Mouse (Mus musculus): ENCODE data around the gene Lhfpl5. TPM values are rescaled to one million over a fixed set of nuclear protein-coding genes. Genes with fewer than 3 reads are reported as not detected.

The Lhfpl5 gene
- 1.2 and 1.5 TPM in 2 replicates for polyA plus RNA-seq (2016; fragmentation: Nextera tagmentation; extraction: Ambion mirVana)

DNA sequence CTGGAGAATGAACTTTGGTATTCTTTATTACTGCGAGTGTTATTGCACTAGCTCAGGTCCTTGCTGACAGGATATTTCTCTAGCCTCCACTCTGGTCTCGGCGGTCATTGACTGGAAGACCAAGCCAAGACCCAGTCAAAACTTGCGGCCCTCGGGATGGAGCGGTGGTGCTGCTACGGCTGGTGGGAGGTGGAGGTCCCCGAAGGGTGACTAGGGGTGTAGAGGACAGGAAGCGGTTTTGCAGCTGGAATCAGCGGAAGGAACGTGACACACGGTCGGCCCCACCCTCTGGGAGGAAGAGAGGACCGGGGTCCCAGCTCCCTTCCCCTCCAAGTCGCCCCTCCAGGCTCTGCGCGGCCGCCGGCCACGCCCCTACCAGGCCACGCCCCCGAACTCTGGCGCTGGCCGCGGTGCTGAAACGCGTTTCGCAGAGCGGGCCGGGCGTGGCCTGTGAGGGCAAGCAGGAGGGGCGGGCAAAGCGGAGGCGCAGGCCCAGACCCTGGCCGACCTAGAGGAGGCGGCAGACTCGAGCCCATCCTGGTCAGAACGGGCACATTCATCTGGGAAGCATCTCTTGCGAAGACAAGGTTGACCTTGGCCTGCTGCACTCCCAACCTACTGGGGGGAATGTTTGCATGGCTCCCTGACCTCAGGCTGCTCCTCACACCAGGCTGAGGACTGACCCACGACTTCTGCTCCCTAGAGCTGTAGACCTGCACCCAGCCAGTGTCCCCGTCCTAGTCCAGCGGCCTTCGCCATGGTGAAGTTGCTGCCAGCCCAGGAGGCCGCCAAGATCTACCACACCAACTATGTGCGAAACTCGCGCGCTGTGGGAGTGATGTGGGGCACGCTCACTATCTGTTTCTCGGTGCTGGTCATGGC, at the start of gene Lhfpl5:
Gene Lhfpl5 (plus strand): TSS at position 398 of the 882 bp plus-strand sequence.
- DNase-seq (ENCODE audit: low spot score): peak; percentile 79
- Histone ChIP-seq H3K27ac (replicated peaks) (no peak within 1 kb of the TSS), H3K9me3 (replicated peaks) (no peaks in the 10 kb centered on the region), H3K27me3 (ENCODE audit: low read depth, poor library complexity, severe bottlenecking) (no peaks in the 10 kb centered on the region), H3K4me3 (peak within 1 kb of the TSS; percentile 51), H3K4me1 (peaks cover 14% of the 10 kb centered on the region), H3K36me3 (no peaks in the 10 kb centered on the region)
- 17% methylated on average over 50 of the region's 50 CpGs for WGBS

DNA sequence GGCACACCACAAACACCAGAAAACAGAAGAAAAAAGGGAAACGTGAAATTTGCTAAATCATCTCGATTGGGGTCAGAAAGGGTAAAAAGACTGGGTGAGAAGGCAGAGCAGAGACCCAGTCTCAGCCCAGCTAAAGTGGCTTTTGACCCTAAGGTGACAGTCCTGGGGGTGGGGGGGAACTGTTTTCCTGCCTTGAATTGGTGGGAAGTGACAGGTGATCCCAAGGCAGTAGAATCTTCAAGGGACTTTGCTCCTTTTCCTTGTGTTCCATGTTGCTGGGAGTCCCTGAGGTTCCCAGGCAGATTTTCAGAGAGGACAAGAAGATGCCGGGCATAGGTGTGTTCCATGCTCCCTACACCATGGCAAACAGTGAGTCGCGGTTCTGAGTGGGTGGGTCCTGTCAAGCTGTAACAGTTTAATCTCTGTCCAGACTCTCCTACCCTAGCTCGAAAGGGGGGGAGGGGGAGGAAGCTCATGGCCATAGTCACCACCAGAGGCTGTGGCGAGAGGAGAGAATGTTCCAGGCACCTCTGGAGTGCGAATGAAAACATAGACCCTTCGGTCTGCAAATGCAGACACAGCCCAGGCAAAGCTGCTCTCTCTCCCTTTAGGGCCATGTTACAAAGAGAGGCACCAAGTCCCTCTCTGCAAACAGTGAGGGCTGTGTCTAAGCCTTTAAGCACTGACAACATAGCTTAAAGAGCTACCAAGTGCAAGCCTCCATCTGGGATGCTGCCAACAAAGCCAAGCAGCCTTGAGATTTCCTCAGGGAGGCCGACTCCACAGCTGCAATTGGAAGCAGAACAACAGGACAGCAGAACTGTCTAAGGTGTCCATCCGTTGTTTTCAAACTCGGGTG, 48.0 kb upstream of the Lhfpl5 start:
- Histone ChIP-seq H3K4me1 (peaks cover 33% of the 10 kb centered on the region), H3K27ac (replicated peaks) (no peak overlapping the region), H3K9me3 (replicated peaks) (no peaks in the 10 kb centered on the region), H3K36me3 (no peaks in the 10 kb centered on the region), H3K27me3 (ENCODE audit: low read depth, poor library complexity, severe bottlenecking) (peaks cover 57% of the 10 kb centered on the region), H3K4me3 (no peak overlapping the region)
- 59% methylated on average over 12 of the region's 12 CpGs for WGBS
- no peak for DNase-seq (ENCODE audit: low spot score)

- 11% methylated on average over 6 of the region's 6 CpGs for WGBS
- H3K27me3 ChIP-seq (ENCODE audit: low read depth, poor library complexity, severe bottlenecking): peaks cover 51% of the 10 kb centered on the region
Measured at GRCm38 (mm10) chr17:28528043-28528351, 47.4 kb upstream of the Lhfpl5 start.

DNA sequence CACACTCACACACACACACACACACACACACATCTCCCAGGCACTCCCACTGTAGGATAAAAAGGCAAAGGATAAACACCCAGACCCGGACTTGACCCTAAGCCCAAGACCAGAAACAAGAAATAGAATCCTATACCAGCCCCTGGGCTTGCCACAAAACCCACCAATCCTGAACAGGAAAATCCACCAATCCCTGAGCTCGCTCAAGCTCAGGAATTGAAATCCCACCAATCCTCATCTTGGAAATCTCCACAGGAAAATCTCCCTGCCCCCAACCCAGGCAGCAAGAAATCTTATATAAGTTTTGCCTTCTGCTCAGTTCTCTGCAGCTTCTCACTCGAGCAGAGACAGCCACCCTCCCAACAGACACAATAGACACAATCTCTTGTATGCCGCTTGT, 46.3 kb upstream of the Lhfpl5 start:
- DNase-seq (ENCODE audit: low spot score): no peak
- Histone ChIP-seq H3K27me3 (ENCODE audit: low read depth, poor library complexity, severe bottlenecking) (peaks cover 40% of the 10 kb centered on the region), H3K4me3 (no peak overlapping the region)

More at GRCm38 (mm10) chr17:28528043-28528351, 47.4 kb upstream of the Lhfpl5 start:
- Histone ChIP-seq H3K4me1 (peaks cover 27% of the 10 kb centered on the region), H3K4me3 (no peak overlapping the region), H3K9me3 (replicated peaks) (no peaks in the 10 kb centered on the region), H3K27ac (replicated peaks) (no peak overlapping the region), H3K36me3 (no peaks in the 10 kb centered on the region)
- peak; percentile 82 for DNase-seq (ENCODE audit: low spot score)

DNA sequence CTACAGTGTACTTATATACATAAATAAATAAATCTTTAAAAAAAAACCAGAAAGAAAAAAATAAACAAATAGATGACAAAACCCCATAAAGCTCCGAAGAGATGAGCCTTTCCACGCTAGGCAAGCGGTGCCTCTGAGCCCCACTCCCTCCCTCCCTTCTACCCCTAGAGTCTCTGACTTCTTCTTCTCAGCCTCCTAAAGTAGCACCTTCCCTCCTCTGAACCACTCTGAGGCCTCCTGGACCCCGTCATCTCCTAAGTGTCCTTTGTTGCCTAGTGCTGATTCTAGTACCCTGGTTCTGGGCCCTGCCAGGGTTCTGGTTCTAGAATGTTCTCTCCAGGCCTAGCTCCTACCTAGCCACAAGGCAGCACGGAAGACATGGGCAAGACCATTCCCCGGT, 44.9 kb upstream of the Lhfpl5 start, which contains the start of gene Armc12:
Gene Armc12 (plus strand): TSS at position 301 of the 400 bp plus-strand sequence.
- Histone ChIP-seq H3K27ac (replicated peaks) (no peak within 1 kb of the TSS), H3K36me3 (no peaks in the 10 kb centered on the region), H3K4me1 (peaks cover 15% of the 10 kb centered on the region), H3K9me3 (replicated peaks) (no peaks in the 10 kb centered on the region), H3K4me3 (0 out of 2 replicates have a peak within 1 kb of the TSS, but pooled peaks have one; percentile 35), H3K27me3 (ENCODE audit: low read depth, poor library complexity, severe bottlenecking) (peaks cover 27% of the 10 kb centered on the region)
- WGBS: 91% methylated on average over 6 of the region's 6 CpGs
- DNase-seq (ENCODE audit: low spot score): no peak

More for the DNA sequence above, 46.3 kb upstream of the Lhfpl5 start:
- WGBS: 67% methylated on average over 4 of the region's 4 CpGs
- Histone ChIP-seq H3K27ac (replicated peaks) (no peak overlapping the region), H3K9me3 (replicated peaks) (no peaks in the 10 kb centered on the region), H3K36me3 (no peaks in the 10 kb centered on the region), H3K4me1 (peaks cover 16% of the 10 kb centered on the region)

GRCm38 (mm10) chr17:28531946-28532345, 43.5 kb upstream of the Lhfpl5 start:
- Histone ChIP-seq H3K4me1 (peaks cover 15% of the 10 kb centered on the region), H3K27me3 (ENCODE audit: low read depth, poor library complexity, severe bottlenecking) (peaks cover 24% of the 10 kb centered on the region)

DNA sequence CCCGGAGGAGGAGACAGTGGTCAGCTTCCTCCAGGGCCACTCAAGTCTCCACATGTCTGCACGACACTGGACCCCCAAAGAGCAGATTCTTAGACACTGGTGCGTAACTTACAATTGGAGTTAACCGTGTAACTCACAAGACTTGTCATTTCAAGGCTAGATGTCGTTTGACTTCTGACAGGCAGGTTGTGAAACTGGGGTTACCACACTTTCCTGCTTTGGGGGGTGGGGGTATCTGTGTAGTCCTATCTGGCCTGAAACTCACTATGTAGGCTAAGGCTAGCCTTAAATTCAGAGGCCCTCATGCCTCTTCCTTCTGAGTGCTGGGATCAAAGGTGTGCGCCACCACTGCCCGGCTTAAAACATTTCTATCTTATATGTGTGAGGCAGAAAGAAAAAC, 42.9 kb upstream of the Lhfpl5 start:
- Histone ChIP-seq H3K27ac (replicated peaks) (no peak overlapping the region), H3K4me3 (no peak overlapping the region), H3K36me3 (no peaks in the 10 kb centered on the region), H3K4me1 (peaks cover 12% of the 10 kb centered on the region), H3K9me3 (replicated peaks) (no peaks in the 10 kb centered on the region), H3K27me3 (ENCODE audit: low read depth, poor library complexity, severe bottlenecking) (peaks cover 19% of the 10 kb centered on the region)
- WGBS: 87% methylated on average over 7 of the region's 7 CpGs
- DNase-seq (ENCODE audit: low spot score): no peak

More at GRCm38 (mm10) chr17:28531946-28532345, 43.5 kb upstream of the Lhfpl5 start:
- no peaks in the 10 kb centered on the region for H3K9me3 ChIP-seq (replicated peaks)
- H3K27ac ChIP-seq (replicated peaks): no peak overlapping the region
- DNase-seq (ENCODE audit: low spot score): peak; percentile 51
- H3K4me3 ChIP-seq: peak overlapping the region; percentile 35
- WGBS: 13% methylated on average over 18 of the region's 18 CpGs
- no peaks in the 10 kb centered on the region for H3K36me3 ChIP-seq

DNA sequence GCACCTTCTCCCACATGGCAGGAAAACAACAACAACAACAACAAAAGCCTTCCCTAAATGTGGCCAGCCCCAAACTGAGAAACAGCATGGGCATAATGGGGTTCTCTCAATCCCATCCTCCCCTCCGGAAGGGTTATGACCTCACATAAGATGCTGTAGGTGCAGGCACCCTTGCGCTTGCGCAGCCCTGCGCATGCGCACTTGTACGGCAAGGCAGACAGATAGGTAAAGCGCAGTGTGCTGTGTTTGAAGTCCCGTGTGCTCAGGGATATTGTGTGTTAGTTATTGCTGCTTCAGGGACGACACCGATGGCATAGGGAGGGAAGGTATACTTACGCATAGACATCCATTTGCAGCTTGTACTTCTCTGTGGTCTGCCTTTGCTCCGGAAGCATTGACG, 42.1 kb upstream of the Lhfpl5 start:
- Histone ChIP-seq H3K9me3 (replicated peaks) (no peaks in the 10 kb centered on the region), H3K4me3 (no peak overlapping the region), H3K36me3 (no peaks in the 10 kb centered on the region), H3K27ac (replicated peaks) (no peak overlapping the region), H3K27me3 (ENCODE audit: low read depth, poor library complexity, severe bottlenecking) (peaks cover 17% of the 10 kb centered on the region), H3K4me1 (peaks cover 9% of the 10 kb centered on the region)
- 92% methylated on average over 13 of the region's 13 CpGs for WGBS
- DNase-seq (ENCODE audit: low spot score): no peak

- no peak overlapping the region for H3K4me3 ChIP-seq
- DNase-seq (ENCODE audit: low spot score): no peak
- 50% methylated on average over 12 of the region's 12 CpGs for WGBS
Measured at GRCm38 (mm10) chr17:28537881-28538280, 37.6 kb upstream of the Lhfpl5 start.

GRCm38 (mm10) chr17:28546925-28547324, 28.5 kb upstream of the Lhfpl5 start:
- Histone ChIP-seq H3K27ac (replicated peaks) (no peak overlapping the region), H3K36me3 (no peaks in the 10 kb centered on the region), H3K9me3 (replicated peaks) (peaks cover 2% of the 10 kb centered on the region), H3K27me3 (ENCODE audit: low read depth, poor library complexity, severe bottlenecking) (no peaks in the 10 kb centered on the region), H3K4me3 (no peak overlapping the region), H3K4me1 (no peaks in the 10 kb centered on the region)
- 95% methylated on average over 1 of the region's 1 CpGs for WGBS
- DNase-seq (ENCODE audit: low spot score): no peak

More at GRCm38 (mm10) chr17:28537881-28538280, 37.6 kb upstream of the Lhfpl5 start:
- Histone ChIP-seq H3K27me3 (ENCODE audit: low read depth, poor library complexity, severe bottlenecking) (no peaks in the 10 kb centered on the region), H3K4me1 (no peaks in the 10 kb centered on the region), H3K27ac (replicated peaks) (no peak overlapping the region), H3K36me3 (no peaks in the 10 kb centered on the region), H3K9me3 (replicated peaks) (peaks cover 27% of the 10 kb centered on the region)

GRCm38 (mm10) chr17:28548550-28548949, 26.9 kb upstream of the Lhfpl5 start:
- Histone ChIP-seq H3K4me1 (peaks cover 12% of the 10 kb centered on the region), H3K4me3 (no peak overlapping the region), H3K27ac (replicated peaks) (no peak overlapping the region), H3K27me3 (ENCODE audit: low read depth, poor library complexity, severe bottlenecking) (no peaks in the 10 kb centered on the region), H3K9me3 (replicated peaks) (no peaks in the 10 kb centered on the region), H3K36me3 (no peaks in the 10 kb centered on the region)
- 71% methylated on average over 11 of the region's 11 CpGs for WGBS
- no peak for DNase-seq (ENCODE audit: low spot score)

GRCm38 (mm10) chr17:28549111-28549510, 26.3 kb upstream of the Lhfpl5 start, which contains the start of gene Clpsl2:
Gene Clpsl2 (plus strand): TSS chr17:28549411.
- no peak within 1 kb of the TSS for H3K27ac ChIP-seq (replicated peaks)
- no peaks in the 10 kb centered on the region for H3K9me3 ChIP-seq (replicated peaks)
- H3K27me3 ChIP-seq (ENCODE audit: low read depth, poor library complexity, severe bottlenecking): no peaks in the 10 kb centered on the region
- DNase-seq (ENCODE audit: low spot score): no peak
- H3K4me1 ChIP-seq: peaks cover 15% of the 10 kb centered on the region
- 81% methylated on average over 14 of the region's 14 CpGs for WGBS
- no peak within 1 kb of the TSS for H3K4me3 ChIP-seq
- no peaks in the 10 kb centered on the region for H3K36me3 ChIP-seq

Data from midbrain, embryonic 10.5 days (tissue).